Mouse (Mus musculus): ENCODE data around the gene Tmco4.

DNA sequence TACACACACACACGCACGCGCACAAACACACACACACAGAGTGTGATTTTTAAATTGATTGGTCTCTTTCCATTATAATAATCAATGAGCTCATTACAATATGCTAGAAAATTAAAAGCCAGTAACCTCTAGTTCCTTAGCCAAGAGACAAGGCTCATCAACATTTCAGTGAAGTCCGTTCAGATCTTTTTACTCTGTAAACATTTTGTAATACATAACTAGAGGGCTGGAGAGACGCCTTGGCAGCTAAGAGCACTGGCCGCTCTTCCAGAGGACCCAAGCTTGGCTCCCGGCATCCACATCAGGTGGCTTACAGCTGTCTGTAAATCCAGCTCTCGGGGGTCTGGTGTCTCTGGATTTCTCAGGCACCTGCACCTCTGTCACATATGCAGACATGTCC is 7.3 kb downstream of the Tmco4 start:
- TF ChIP-seq CTCF (IDR thresholded peaks at IDR 0.05; ENCODE audit: insufficient read depth, low read depth, low read length) (no peak), POLR2A (IDR thresholded peaks at IDR 0.05; ENCODE audit: insufficient read depth, low read depth, low read length) (no peak)

All from olfactory bulb, adult 2 months (tissue).